Mouse (Mus musculus) thymus, adult 2 months (tissue): ENCODE data around the gene Olfr902.

Experiments used
- CTCF ChIP-seq: fragments of 200-500 bp; IDR thresholded peaks from 2 replicates; pipeline ENCODE4 v1.5.1; 2012; ENCODE audit warnings: mild to moderate bottlenecking, control low read depth, low read length, moderate library complexity, borderline replicate concordance; ENCODE audit not compliant: control insufficient read depth, poor library complexity, insufficient read depth; ENCODE audit errors: extremely low read depth
- POLR2A ChIP-seq: fragments of 200-500 bp; IDR thresholded peaks from 2 replicates; pipeline ENCODE4 v1.6.1; 2012; ENCODE audit warnings: mild to moderate bottlenecking, low read length, control low read depth, moderate library complexity; ENCODE audit not compliant: control insufficient read depth, poor library complexity, insufficient read depth; ENCODE audit errors: extremely low read depth

GRCm38 (mm10) chr9:38423801-38424200 is 23.7 kb upstream of the Olfr902 start:
- TF ChIP-seq CTCF (no peak), POLR2A (no peak)
